Mouse (Mus musculus) forebrain, embryonic 12.5 days (tissue): Measurements from ENCODE around the gene Kazn. TPM values are rescaled to one million over a fixed set of nuclear protein-coding genes. Genes with fewer than 3 reads are reported as not detected.

Source experiments
- ATAC-seq: fragments of 200-750 bp; cut with Nextera tagmentation; 2 replicates; pipeline ENCODE4 v1.8.0; 2017; ENCODE audit warnings: moderate TSS enrichment; ENCODE audit not compliant: low FRiP score
- H3K27ac ChIP-seq: fragments of 300-500 bp; sonication (generic); 2 replicates; pipeline ENCODE4 v1.5.1; 2016; ENCODE audit warnings: mild to moderate bottlenecking
- H3K27me3 ChIP-seq: fragments of 300-500 bp; sonication (generic); 2 replicates; pipeline ENCODE4 v1.6.1; 2016; ENCODE audit warnings: mild to moderate bottlenecking
- H3K36me3 ChIP-seq: fragments of 300-500 bp; sonication (generic); replicated peaks from 2 replicates; pipeline ENCODE4 v1.6.1; 2016; ENCODE audit warnings: mild to moderate bottlenecking
- H3K4me1 ChIP-seq: fragments of 300-500 bp; sonication (generic); 2 replicates; pipeline ENCODE4 v1.6.1; 2016
- H3K4me2 ChIP-seq: fragments of 300-500 bp; sonication (generic); 2 replicates; pipeline ENCODE4 v1.6.1; 2016; ENCODE audit warnings: mild to moderate bottlenecking, moderate library complexity
- H3K4me3 ChIP-seq: fragments of 300-500 bp; sonication (generic); replicated peaks from 2 replicates; pipeline ENCODE4 v1.5.1; 2016; ENCODE audit warnings: mild to moderate bottlenecking
- H3K9ac ChIP-seq: fragments of 300-500 bp; sonication (generic); 2 replicates; pipeline ENCODE4 v1.6.1; 2016; ENCODE audit warnings: mild to moderate bottlenecking
- H3K9me3 ChIP-seq: fragments of 300-500 bp; sonication (generic); 2 replicates; pipeline ENCODE4 v1.6.1; 2016
- WGBS: fragments of 180-500 bp; shearing (Covaris S2); methylation state at CpG from one replicate; pipeline ENCODE4 v1.1.7; 2016; 5-methylcytosine and 5-hydroxymethylcytosine counted together
- polyA plus RNA-seq: library from polyadenylated mRNA; unstranded; fragments of >200 nt; fragmentation: Nextera tagmentation; extraction: Ambion mirVana; gene quantifications from 2 replicates; pipeline ENCODE4 v1.2.1, GENCODE M21; 2016

Kazn gene
- polyA plus RNA-seq, 1 experiment from 2014 or later = 22.2 TPM

DNA sequence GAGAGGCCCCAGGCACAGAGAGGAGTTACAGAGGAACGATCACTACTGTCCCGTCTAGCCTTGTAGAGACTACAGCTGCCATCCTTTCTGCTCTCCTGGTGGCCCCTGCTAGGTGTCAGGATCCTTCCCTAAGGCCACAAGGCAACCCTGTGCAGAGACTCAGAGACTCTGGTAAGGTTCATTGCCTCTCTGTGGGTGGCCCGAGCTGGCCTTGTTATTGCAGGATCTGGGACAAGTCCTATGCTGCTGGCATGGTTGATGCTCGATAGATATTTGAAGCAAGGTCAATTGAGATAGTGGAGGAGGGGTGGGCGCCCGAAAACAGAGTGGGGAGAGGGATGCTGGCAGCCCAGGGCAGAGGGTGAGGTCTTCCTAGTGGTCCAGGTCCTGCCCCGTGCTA lies 23.4 kb downstream of the Kazn start:
- H3K4me2 ChIP-seq = no peak overlapping the region
- ATAC-seq = no peak
- peaks cover 17% of the 10 kb centered on the region for H3K4me1 ChIP-seq
- H3K36me3 ChIP-seq = no peaks in the 10 kb centered on the region
- no peak overlapping the region for H3K4me3 ChIP-seq
- H3K27ac ChIP-seq = no peak overlapping the region
- H3K9ac ChIP-seq = no peak overlapping the region
- 81% methylated on average over 7 of the region's 7 CpGs for WGBS
- H3K27me3 ChIP-seq = no peaks in the 10 kb centered on the region
- H3K9me3 ChIP-seq = no peaks in the 10 kb centered on the region

GRCm38 (mm10) chr4:142214532-142214931 lies 24.7 kb downstream of the Kazn start:
- H3K9me3 ChIP-seq = no peaks in the 10 kb centered on the region
- H3K36me3 ChIP-seq = no peaks in the 10 kb centered on the region
- H3K4me3 ChIP-seq = no peak overlapping the region
- peaks cover 22% of the 10 kb centered on the region for H3K4me1 ChIP-seq
- no peaks in the 10 kb centered on the region for H3K27me3 ChIP-seq
- ATAC-seq = no peak
- 69% methylated on average over 6 of the region's 6 CpGs for WGBS
- H3K27ac ChIP-seq = no peak overlapping the region
- H3K9ac ChIP-seq = no peak overlapping the region
- H3K4me2 ChIP-seq = no peak overlapping the region

- ATAC-seq = no peak
- H3K9ac ChIP-seq = no peak overlapping the region
- H3K4me1 ChIP-seq = peaks cover 24% of the 10 kb centered on the region
- H3K36me3 ChIP-seq = peaks cover 5% of the 10 kb centered on the region
- H3K27ac ChIP-seq = no peak overlapping the region
- H3K4me2 ChIP-seq = no peak overlapping the region
- WGBS = 89% methylated on average over 9 of the region's 9 CpGs
- H3K27me3 ChIP-seq = no peaks in the 10 kb centered on the region
- no peaks in the 10 kb centered on the region for H3K9me3 ChIP-seq
- H3K4me3 ChIP-seq = no peak overlapping the region
These were observed 26.8 kb downstream of the Kazn start for GRCm38 (mm10) chr4:142212425-142212824.

GRCm38 (mm10) chr4:142209884-142210283 lies 29.3 kb downstream of the Kazn start:
- WGBS = 74% methylated on average over 9 of the region's 9 CpGs
- no peaks in the 10 kb centered on the region for H3K27me3 ChIP-seq
- H3K4me2 ChIP-seq = no peak overlapping the region
- no peaks in the 10 kb centered on the region for H3K9me3 ChIP-seq
- H3K4me3 ChIP-seq = no peak overlapping the region
- no peak overlapping the region for H3K9ac ChIP-seq
- H3K27ac ChIP-seq = no peak overlapping the region
- peaks cover 24% of the 10 kb centered on the region for H3K4me1 ChIP-seq
- peaks cover 5% of the 10 kb centered on the region for H3K36me3 ChIP-seq
- no peak for ATAC-seq

GRCm38 (mm10) chr4:142209476-142209875 lies 29.7 kb downstream of the Kazn start:
- 59% methylated on average over 7 of the region's 7 CpGs for WGBS

GRCm38 (mm10) chr4:142205693-142206092 lies 33.5 kb downstream of the Kazn start:
- H3K4me1 ChIP-seq = peaks cover 8% of the 10 kb centered on the region; the same call in 1 of the 2 replicates
- no peaks in the 10 kb centered on the region for H3K27me3 ChIP-seq
- H3K9me3 ChIP-seq = no peaks in the 10 kb centered on the region
- WGBS = 83% methylated on average over 6 of the region's 6 CpGs
- no peak overlapping the region for H3K9ac ChIP-seq
- H3K27ac ChIP-seq = no peak overlapping the region
- no peak for ATAC-seq
- peaks cover 5% of the 10 kb centered on the region for H3K36me3 ChIP-seq
- no peak overlapping the region for H3K4me2 ChIP-seq
- no peak overlapping the region for H3K4me3 ChIP-seq

More at GRCm38 (mm10) chr4:142209476-142209875, 29.7 kb downstream of the Kazn start:
- Histone ChIP-seq H3K36me3 (peaks cover 5% of the 10 kb centered on the region), H3K9ac (no peak overlapping the region), H3K4me3 (no peak overlapping the region), H3K27me3 (no peaks in the 10 kb centered on the region), H3K4me2 (no peak overlapping the region), H3K9me3 (no peaks in the 10 kb centered on the region), H3K4me1 (peaks cover 23% of the 10 kb centered on the region), H3K27ac (no peak overlapping the region)
- ATAC-seq = no peak

GRCm38 (mm10) chr4:142196626-142197025 lies 42.6 kb downstream of the Kazn start:
- ATAC-seq = no peak

DNA sequence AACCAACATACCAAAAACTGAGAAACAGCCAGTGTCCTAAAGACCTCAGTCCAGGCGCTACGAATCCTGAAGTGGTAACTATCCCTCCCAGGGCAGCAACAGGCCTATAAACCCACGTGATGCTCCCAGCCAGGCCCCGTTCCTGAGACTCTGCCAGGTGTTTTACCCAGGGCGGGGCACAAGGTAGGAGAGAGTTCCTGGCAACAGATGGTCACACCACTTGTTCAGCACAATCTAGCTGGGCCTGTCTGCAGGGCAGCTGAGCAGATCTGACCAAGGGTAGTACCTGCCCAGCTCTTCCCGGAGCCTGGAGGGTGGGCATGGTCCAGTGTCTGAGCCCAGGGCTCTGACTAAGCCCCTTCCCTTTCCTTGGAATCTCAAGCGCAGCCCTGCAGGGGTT lies 45.4 kb downstream of the Kazn start:
- Histone ChIP-seq H3K4me1 (no peaks in the 10 kb centered on the region), H3K9me3 (no peaks in the 10 kb centered on the region), H3K36me3 (no peaks in the 10 kb centered on the region), H3K27ac (no peak overlapping the region), H3K9ac (no peak overlapping the region), H3K4me3 (no peak overlapping the region), H3K4me2 (no peak overlapping the region), H3K27me3 (no peaks in the 10 kb centered on the region)
- ATAC-seq = no peak
- 94% methylated on average over 7 of the region's 7 CpGs for WGBS

More at GRCm38 (mm10) chr4:142196626-142197025, 42.6 kb downstream of the Kazn start:
- Histone ChIP-seq H3K27ac (no peak overlapping the region), H3K9ac (no peak overlapping the region), H3K27me3 (no peaks in the 10 kb centered on the region), H3K9me3 (no peaks in the 10 kb centered on the region), H3K36me3 (no peaks in the 10 kb centered on the region; the same call in 1 of the 2 replicates), H3K4me3 (no peak overlapping the region), H3K4me1 (no peaks in the 10 kb centered on the region), H3K4me2 (no peak overlapping the region)
- WGBS = 78% methylated on average over 6 of the region's 6 CpGs

DNA sequence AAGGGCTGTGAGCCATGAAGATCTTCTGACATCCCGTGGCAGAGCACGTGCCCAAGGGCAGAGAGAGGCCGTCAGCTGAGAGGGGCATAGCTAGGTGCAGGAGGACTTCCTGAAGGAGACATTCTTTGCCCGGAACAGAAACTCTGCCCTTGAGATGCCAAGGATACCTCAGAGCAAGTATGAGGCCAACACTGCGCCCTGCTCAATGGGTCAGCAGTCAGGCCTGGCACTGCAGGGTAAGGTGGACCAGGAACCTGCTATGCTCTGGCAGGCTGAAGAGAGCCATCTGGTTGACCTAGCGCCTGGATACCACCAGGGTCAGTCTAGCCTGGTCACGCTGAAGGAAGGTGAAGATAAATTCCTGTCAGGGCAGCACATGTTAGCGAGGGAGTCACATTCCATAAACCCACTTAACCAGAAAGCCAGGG lies 46.0 kb downstream of the Kazn start:
- 92% methylated on average over 8 of the region's 8 CpGs for whole genome bisulfite sequencing
- no peak for ATAC-seq
- Histone ChIP-seq H3K36me3 (no peaks in the 10 kb centered on the region), H3K4me3 (no peak overlapping the region), H3K27me3 (no peaks in the 10 kb centered on the region), H3K27ac (no peak overlapping the region), H3K9me3 (no peaks in the 10 kb centered on the region), H3K9ac (no peak overlapping the region), H3K4me1 (no peaks in the 10 kb centered on the region; the same call in 1 of the 2 replicates), H3K4me2 (no peak overlapping the region)

DNA sequence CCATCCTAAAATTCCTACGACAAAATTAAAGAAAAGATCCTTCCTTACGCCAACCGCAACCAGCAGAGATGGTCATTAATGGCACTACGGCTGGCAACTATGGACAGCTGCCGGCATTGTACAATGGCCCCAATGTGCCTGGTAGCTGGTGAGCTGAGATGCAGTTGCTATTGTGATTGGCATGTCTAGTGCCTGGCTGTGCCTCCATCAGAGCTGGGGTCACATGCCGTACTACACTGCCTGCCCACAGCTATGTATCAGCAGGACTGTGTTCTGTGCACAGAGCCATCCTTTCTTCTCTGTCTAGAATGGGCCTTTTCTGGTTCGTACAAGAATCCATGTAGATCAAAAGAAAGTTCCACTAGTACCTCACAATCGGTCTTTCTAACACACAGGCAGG lies 49.2 kb downstream of the Kazn start:
- H3K9ac ChIP-seq = no peak overlapping the region
- no peaks in the 10 kb centered on the region for H3K27me3 ChIP-seq
- no peak overlapping the region for H3K4me2 ChIP-seq
- no peak overlapping the region for H3K27ac ChIP-seq
- H3K36me3 ChIP-seq = no peaks in the 10 kb centered on the region
- H3K4me1 ChIP-seq = no peaks in the 10 kb centered on the region; the same call in 1 of the 2 replicates
- no peak overlapping the region for H3K4me3 ChIP-seq
- no peak for ATAC-seq
- H3K9me3 ChIP-seq = no peaks in the 10 kb centered on the region
- WGBS = 91% methylated on average over 8 of the region's 8 CpGs

DNA sequence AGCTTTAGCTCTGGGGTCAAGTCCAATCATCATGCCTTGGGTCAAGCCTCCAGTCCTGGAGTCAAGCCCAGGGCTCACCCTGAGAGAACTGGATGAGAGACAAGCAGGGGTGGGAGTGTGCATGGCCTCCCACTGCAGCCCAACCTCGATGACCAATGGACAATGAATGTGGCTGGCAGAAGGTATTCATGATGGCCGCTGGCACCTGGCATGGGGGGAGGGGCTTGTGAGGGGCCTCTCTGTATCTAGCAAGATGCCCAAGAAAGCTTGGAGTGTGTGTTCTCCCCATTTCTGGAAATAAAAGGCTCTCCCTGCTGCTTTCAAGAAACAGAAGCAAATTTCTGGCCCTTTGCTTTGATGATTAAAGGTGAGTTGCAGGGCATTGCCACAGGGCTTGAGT lies 50.7 kb downstream of the Kazn start:
- no peak overlapping the region for H3K4me3 ChIP-seq
- no peak for ATAC-seq
- no peaks in the 10 kb centered on the region for H3K36me3 ChIP-seq
- H3K4me1 ChIP-seq = no peaks in the 10 kb centered on the region; the same call in 1 of the 2 replicates
- H3K9ac ChIP-seq = no peak overlapping the region
- no peaks in the 10 kb centered on the region for H3K27me3 ChIP-seq
- no peaks in the 10 kb centered on the region for H3K9me3 ChIP-seq
- 84% methylated on average over 2 of the region's 2 CpGs for WGBS
- no peak overlapping the region for H3K4me2 ChIP-seq
- H3K27ac ChIP-seq = peak overlapping the region; percentile 61; the same call in 1 of the 2 replicates

DNA sequence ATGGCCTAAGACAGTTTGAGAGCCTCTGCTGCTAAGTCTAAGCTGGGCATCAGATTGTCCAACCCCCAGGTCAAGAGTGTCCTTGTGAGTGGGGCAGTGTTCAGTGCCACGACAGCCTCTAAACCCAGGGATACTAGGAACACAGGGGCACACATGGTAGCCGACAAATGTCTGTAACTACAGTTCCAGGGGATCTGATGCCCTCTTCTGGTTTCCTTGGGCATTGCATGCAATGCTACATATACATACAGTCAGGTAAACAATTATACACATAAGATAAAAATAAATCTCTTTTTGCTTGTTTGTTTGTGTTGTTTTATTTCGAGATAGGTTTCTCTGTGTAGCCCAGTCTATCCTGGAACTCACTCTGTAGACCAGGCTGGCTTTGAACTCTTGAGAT lies 53.0 kb downstream of the Kazn start:
- no peak overlapping the region for H3K4me3 ChIP-seq
- 91% methylated on average over 3 of the region's 3 CpGs for WGBS
- no peak for ATAC-seq

DNA sequence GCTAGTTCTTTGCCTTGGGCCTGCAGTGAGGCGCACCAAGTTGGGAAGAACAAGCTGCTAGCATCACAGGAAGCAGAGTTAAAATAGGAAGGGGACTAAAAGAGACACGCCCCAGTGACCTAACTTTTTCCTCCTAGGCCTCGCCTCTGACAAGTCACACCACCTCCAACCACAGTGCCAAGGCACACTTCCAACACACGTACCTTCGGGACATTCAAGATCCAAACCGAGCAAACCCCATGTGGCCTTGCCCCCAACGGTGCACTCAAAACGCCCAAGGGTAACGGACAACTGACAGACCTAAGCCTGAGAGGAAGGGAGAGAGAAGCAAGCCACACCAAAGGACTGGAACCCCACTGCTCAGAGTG lies 53.7 kb downstream of the Kazn start:
- Histone ChIP-seq H3K27ac (no peak overlapping the region), H3K4me2 (no peak overlapping the region), H3K4me1 (peaks cover 4% of the 10 kb centered on the region), H3K9ac (no peak overlapping the region), H3K27me3 (no peaks in the 10 kb centered on the region), H3K9me3 (no peaks in the 10 kb centered on the region), H3K36me3 (no peaks in the 10 kb centered on the region), H3K4me3 (no peak overlapping the region)
- WGBS = 91% methylated on average over 9 of the region's 9 CpGs
- ATAC-seq = no peak

More for the DNA sequence above, 53.0 kb downstream of the Kazn start:
- Histone ChIP-seq H3K27me3 (no peaks in the 10 kb centered on the region), H3K9me3 (no peaks in the 10 kb centered on the region), H3K27ac (no peak overlapping the region), H3K4me2 (no peak overlapping the region), H3K9ac (no peak overlapping the region), H3K4me1 (no peaks in the 10 kb centered on the region; the same call in 1 of the 2 replicates), H3K36me3 (no peaks in the 10 kb centered on the region)
